Mouse (Mus musculus): Measurements from ENCODE around the gene Utp11.

- TF ChIP-seq CTCF (IDR thresholded peaks at IDR 0.05; ENCODE audit: borderline replicate concordance, insufficient read depth, low read length) = no peak
- peak; percentile 72 for TF ChIP-seq POLR2A (IDR thresholded peaks at IDR 0.05; ENCODE audit: low read depth, low read length)
Observed at GRCm38 (mm10) chr4:124741376-124742343, 48.3 kb upstream of the Utp11 start, which contains the start of gene Inpp5b.
